Mouse (Mus musculus): ENCODE data around the gene Akap1.

- TF ChIP-seq POLR2A (IDR thresholded peaks at IDR 0.05; ENCODE audit: insufficient read depth, low read length), result no peak
- TF ChIP-seq CTCF (IDR thresholded peaks at IDR 0.05; ENCODE audit: low read depth, low read length), result no peak
- TF ChIP-seq EP300 (IDR thresholded peaks at IDR 0.05; ENCODE audit: insufficient read depth, low read depth, low read length), result no peak
Measured at GRCm38 (mm10) chr11:88852806-88853205, 11.6 kb downstream of the Akap1 start.
